Mouse (Mus musculus): ENCODE data around the gene Cpt1b. TPM values are rescaled to one million over a fixed set of nuclear protein-coding genes. Genes with fewer than 3 reads are reported as not detected.

The Cpt1b gene
- polyA plus RNA-seq, 1 experiment from 2014 or later: 0.54 TPM

GRCm38 (mm10) chr15:89455642-89456041 lies 30.0 kb upstream of the Cpt1b start:
- no peak for DNase-seq
- H3K4me1 ChIP-seq (ENCODE audit: insufficient read depth): no peaks in the 10 kb centered on the region
- 72% methylated on average over 6 of the region's 6 CpGs for WGBS

GRCm38 (mm10) chr15:89454857-89455256 lies 29.2 kb upstream of the Cpt1b start:
- no peak for ATAC-seq (ENCODE audit: insufficient read depth)
- no peak for TF ChIP-seq CTCF (IDR thresholded peaks at IDR 0.05; ENCODE audit: low read depth)
- Histone ChIP-seq H3K36me3 (ENCODE audit: insufficient read depth) (no peaks in the 10 kb centered on the region), H3K9ac (no peak overlapping the region), H3K4me1 (ENCODE audit: insufficient read depth) (no peaks in the 10 kb centered on the region), H3K4me3 (ENCODE audit: low read depth, low read length) (no peak overlapping the region), H3K9me3 (ENCODE audit: low read depth, low read length) (no peaks in the 10 kb centered on the region), H3K27ac (ENCODE audit: low read depth) (no peak overlapping the region), H3K27me3 (ENCODE audit: insufficient read depth, low read length) (peaks cover 27% of the 10 kb centered on the region), H3K4me2 (no peak overlapping the region; the same call in 1 of the 2 replicates)
- WGBS: 28% methylated on average over 4 of the region's 6 CpGs
- no peak for DNase-seq

More at GRCm38 (mm10) chr15:89455642-89456041, 30.0 kb upstream of the Cpt1b start:
- H3K9ac ChIP-seq: no peak overlapping the region
- ATAC-seq (ENCODE audit: insufficient read depth): no peak
- TF ChIP-seq CTCF (IDR thresholded peaks at IDR 0.05; ENCODE audit: low read depth): no peak
- H3K4me3 ChIP-seq (ENCODE audit: low read depth, low read length): no peak overlapping the region
- no peak overlapping the region for H3K4me2 ChIP-seq
- H3K27ac ChIP-seq (ENCODE audit: low read depth): no peak overlapping the region
- no peaks in the 10 kb centered on the region for H3K9me3 ChIP-seq (ENCODE audit: low read depth, low read length)
- H3K27me3 ChIP-seq (ENCODE audit: insufficient read depth, low read length): peaks cover 27% of the 10 kb centered on the region
- H3K36me3 ChIP-seq (ENCODE audit: insufficient read depth): no peaks in the 10 kb centered on the region

- WGBS: under 1% methylated on average over 53 of the region's 53 CpGs
- no peak for TF ChIP-seq CTCF (IDR thresholded peaks at IDR 0.05; ENCODE audit: low read depth)
- Histone ChIP-seq H3K4me1 (ENCODE audit: insufficient read depth) (no peaks in the 10 kb centered on the region), H3K27me3 (ENCODE audit: insufficient read depth, low read length) (peaks cover 27% of the 10 kb centered on the region), H3K27ac (ENCODE audit: low read depth) (no peak within 1 kb of the TSS), H3K36me3 (ENCODE audit: insufficient read depth) (no peaks in the 10 kb centered on the region), H3K9me3 (ENCODE audit: low read depth, low read length) (no peaks in the 10 kb centered on the region), H3K4me2 (peak within 1 kb of the TSS; percentile 77), H3K9ac (no peak within 1 kb of the TSS; the same call in 1 of the 2 replicates), H3K4me3 (ENCODE audit: low read depth, low read length) (peak within 1 kb of the TSS; percentile 40)
- peak; percentile 48; the same call in 1 of the 2 replicates for ATAC-seq (ENCODE audit: insufficient read depth)
- no peak for DNase-seq
Observed at GRCm38 (mm10) chr15:89453865-89454478, 28.3 kb upstream of the Cpt1b start, which contains the start of gene Mapk8ip2. Gene Mapk8ip2 (plus strand): TSS chr15:89453913.

- ATAC-seq (ENCODE audit: insufficient read depth) (peak; percentile 75), DNase-seq (peak; percentile 90)
- Histone ChIP-seq H3K36me3 (ENCODE audit: insufficient read depth) (no peaks in the 10 kb centered on the region), H3K9ac (no peak overlapping the region), H3K27me3 (ENCODE audit: insufficient read depth, low read length) (peaks cover 27% of the 10 kb centered on the region), H3K4me3 (ENCODE audit: low read depth, low read length) (peak overlapping the region; percentile 40), H3K4me2 (peak overlapping the region; percentile 77), H3K4me1 (ENCODE audit: insufficient read depth) (no peaks in the 10 kb centered on the region), H3K27ac (ENCODE audit: low read depth) (no peak overlapping the region), H3K9me3 (ENCODE audit: low read depth, low read length) (no peaks in the 10 kb centered on the region)
- TF ChIP-seq CTCF (IDR thresholded peaks at IDR 0.05; ENCODE audit: low read depth): no peak
- 5% methylated on average over 24 of the region's 24 CpGs for WGBS
Observed at GRCm38 (mm10) chr15:89452906-89453864, 27.5 kb upstream of the Cpt1b start.

GRCm38 (mm10) chr15:89442486-89443070 lies 16.9 kb upstream of the Cpt1b start:
- Histone ChIP-seq H3K4me3 (ENCODE audit: low read depth, low read length) (no peak overlapping the region), H3K27me3 (ENCODE audit: insufficient read depth, low read length) (no peaks in the 10 kb centered on the region), H3K4me1 (ENCODE audit: insufficient read depth) (no peaks in the 10 kb centered on the region), H3K27ac (ENCODE audit: low read depth) (no peak overlapping the region), H3K4me2 (no peak overlapping the region), H3K9ac (no peak overlapping the region), H3K36me3 (ENCODE audit: insufficient read depth) (no peaks in the 10 kb centered on the region), H3K9me3 (ENCODE audit: low read depth, low read length) (no peaks in the 10 kb centered on the region)
- 33% methylated on average over 8 of the region's 8 CpGs for WGBS
- no peak for ATAC-seq (ENCODE audit: insufficient read depth)
- peak; percentile 16; the same call in 1 of the 2 replicates for TF ChIP-seq CTCF (IDR thresholded peaks at IDR 0.05; ENCODE audit: low read depth)
- DNase-seq: peak; percentile 37

- H3K36me3 ChIP-seq (ENCODE audit: insufficient read depth): no peaks in the 10 kb centered on the region
- DNase-seq (no peak), ATAC-seq (ENCODE audit: insufficient read depth) (no peak)
- TF ChIP-seq CTCF (IDR thresholded peaks at IDR 0.05; ENCODE audit: low read depth): no peak
- no peak overlapping the region for H3K4me3 ChIP-seq (ENCODE audit: low read depth, low read length)
- H3K4me2 ChIP-seq: no peak overlapping the region
- H3K9ac ChIP-seq: no peak overlapping the region
- WGBS: 85% methylated on average over 5 of the region's 5 CpGs
- no peaks in the 10 kb centered on the region for H3K9me3 ChIP-seq (ENCODE audit: low read depth, low read length)
- no peaks in the 10 kb centered on the region for H3K4me1 ChIP-seq (ENCODE audit: insufficient read depth)
- no peak overlapping the region for H3K27ac ChIP-seq (ENCODE audit: low read depth)
- H3K27me3 ChIP-seq (ENCODE audit: insufficient read depth, low read length): no peaks in the 10 kb centered on the region
Observed at GRCm38 (mm10) chr15:89435878-89436277, 10.2 kb upstream of the Cpt1b start.
